Mouse (Mus musculus) kidney, embryonic 15.5 days (tissue): ENCODE data around the gene Snx29. TPM values are rescaled to one million over a fixed set of nuclear protein-coding genes. Genes with fewer than 3 reads are reported as not detected.

Experiments
- ATAC-seq: fragments of 200-750 bp; cut with Nextera tagmentation; replicated peaks from 2 replicates; pipeline ENCODE4 v1.8.0; 2017; ENCODE audit warnings: moderate TSS enrichment; ENCODE audit not compliant: low FRiP score
- H3K27ac ChIP-seq: fragments of 300-500 bp; sonication (generic); 2 replicates; pipeline ENCODE4 v1.5.1; 2015; ENCODE audit warnings: mild to moderate bottlenecking, inconsistent platforms
- H3K27me3 ChIP-seq: fragments of 300-500 bp; sonication (generic); 2 replicates; pipeline ENCODE4 v1.6.1; 2015; ENCODE audit warnings: inconsistent platforms
- H3K36me3 ChIP-seq: fragments of 300-500 bp; sonication (generic); 2 replicates; pipeline ENCODE4 v1.6.1; 2015; ENCODE audit warnings: inconsistent platforms
- H3K4me1 ChIP-seq: fragments of 300-500 bp; sonication (generic); 2 replicates; pipeline ENCODE4 v1.6.1; 2015; ENCODE audit warnings: inconsistent platforms
- H3K4me2 ChIP-seq: fragments of 300-500 bp; sonication (generic); 2 replicates; pipeline ENCODE4 v1.6.1; 2015; ENCODE audit warnings: moderate library complexity, mild to moderate bottlenecking, inconsistent platforms
- H3K4me3 ChIP-seq: fragments of 300-500 bp; sonication (generic); replicated peaks from 2 replicates; pipeline ENCODE4 v1.5.1; 2015; ENCODE audit warnings: mild to moderate bottlenecking, inconsistent platforms
- H3K9ac ChIP-seq: fragments of 300-500 bp; sonication (generic); 2 replicates; pipeline ENCODE4 v1.6.1; 2015; ENCODE audit warnings: mild to moderate bottlenecking, inconsistent platforms
- H3K9me3 ChIP-seq: fragments of 300-500 bp; sonication (generic); replicated peaks from 2 replicates; pipeline ENCODE4 v1.6.1; 2016; ENCODE audit warnings: inconsistent platforms
- WGBS: fragments of 180-500 bp; shearing (Covaris S2); methylation state at CpG from one replicate; pipeline ENCODE4 v1.1.7; 2015; ENCODE audit warnings: mixed read lengths; 5-methylcytosine and 5-hydroxymethylcytosine counted together
- polyA plus RNA-seq: library from polyadenylated mRNA; unstranded; fragments of >200 nt; fragmentation: Nextera tagmentation; extraction: Ambion mirVana; gene quantifications from 2 replicates; pipeline ENCODE4 v1.2.1, GENCODE M21; 2015

Gene Snx29
- polyA plus RNA-seq, 1 experiment from 2014 or later, result 19.8 TPM

DNA sequence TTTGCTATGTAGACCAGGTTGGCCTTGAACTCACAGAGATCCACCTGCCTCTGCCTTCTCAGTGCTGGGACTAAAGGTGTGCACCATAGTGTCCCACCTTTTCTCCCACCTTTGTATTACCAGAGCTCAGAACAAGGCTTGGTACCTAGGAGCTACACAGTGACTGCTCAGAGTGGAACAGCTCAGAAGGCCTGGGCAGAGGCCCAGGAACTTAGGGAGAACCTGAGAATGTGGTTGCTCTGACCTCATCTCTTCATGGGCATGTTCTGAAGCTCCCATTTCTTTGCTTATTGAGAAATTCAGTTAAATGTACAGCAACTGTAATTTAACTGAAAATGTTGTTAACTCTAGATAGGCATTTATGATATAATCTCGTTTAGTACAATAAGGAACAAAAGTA, 44.1 kb downstream of the Snx29 start:
- Histone ChIP-seq H3K27me3 (no peaks in the 10 kb centered on the region), H3K9ac (no peak overlapping the region), H3K36me3 (peaks cover 6% of the 10 kb centered on the region; the same call in 1 of the 2 replicates), H3K9me3 (no peaks in the 10 kb centered on the region), H3K27ac (peak overlapping the region; percentile 89; the same call in 1 of the 2 replicates), H3K4me1 (peaks cover 36% of the 10 kb centered on the region), H3K4me2 (no peak overlapping the region), H3K4me3 (no peak overlapping the region)
- no peak for ATAC-seq
- WGBS, result 55% methylated on average over 1 of the region's 1 CpGs

DNA sequence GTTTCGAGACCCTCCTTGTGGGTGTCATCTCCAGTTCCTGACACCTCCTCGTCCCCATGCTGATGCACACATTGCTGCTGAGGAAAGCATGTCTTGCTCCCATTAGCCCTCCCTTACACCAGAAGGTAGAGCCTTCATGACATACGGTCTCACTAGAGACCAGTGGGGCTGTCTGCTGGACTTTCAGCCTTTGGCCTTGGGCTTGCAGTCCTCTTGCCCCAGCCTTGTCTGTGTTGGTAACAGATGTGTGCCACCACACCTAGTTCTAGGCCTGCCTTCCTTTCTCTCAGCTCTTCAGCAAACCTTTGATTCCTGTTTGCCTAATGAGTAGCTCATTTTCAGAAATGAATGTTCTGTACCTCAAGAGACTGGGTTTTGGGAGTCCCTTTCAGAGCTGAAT, 45.7 kb downstream of the Snx29 start:
- Histone ChIP-seq H3K4me1 (peaks cover 36% of the 10 kb centered on the region), H3K9ac (no peak overlapping the region), H3K27ac (peak overlapping the region; percentile 18; the same call in 1 of the 2 replicates), H3K27me3 (no peaks in the 10 kb centered on the region), H3K36me3 (peaks cover 6% of the 10 kb centered on the region; the same call in 1 of the 2 replicates), H3K9me3 (no peaks in the 10 kb centered on the region), H3K4me3 (no peak overlapping the region), H3K4me2 (no peak overlapping the region)
- 86% methylated on average over 3 of the region's 3 CpGs for WGBS
- ATAC-seq, result no peak

GRCm38 (mm10) chr16:11369162-11369561, 46.5 kb downstream of the Snx29 start:
- H3K9ac ChIP-seq, result no peak overlapping the region

DNA sequence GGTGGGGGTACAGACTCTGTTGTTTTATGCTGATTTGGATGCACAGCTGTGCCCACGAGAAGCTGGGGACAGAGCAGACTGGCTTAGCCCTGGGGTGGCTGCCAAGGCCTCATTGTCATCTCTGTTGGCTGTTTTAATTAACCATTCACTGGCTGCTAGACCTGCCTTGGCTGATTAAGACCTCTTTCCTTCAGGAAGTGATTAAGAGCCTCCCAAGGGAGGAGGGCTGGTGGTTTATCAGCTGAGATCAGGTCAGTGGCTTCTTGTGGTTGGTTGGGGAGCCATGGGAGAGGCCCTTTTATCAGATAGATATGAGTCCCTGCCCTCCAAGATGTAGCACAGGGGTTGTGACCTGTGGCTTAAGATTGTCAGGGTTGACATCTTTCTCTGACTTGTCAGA, 46.9 kb downstream of the Snx29 start:
- Histone ChIP-seq H3K9ac (no peak overlapping the region), H3K4me2 (no peak overlapping the region), H3K36me3 (peaks cover 6% of the 10 kb centered on the region; the same call in 1 of the 2 replicates), H3K27ac (peak overlapping the region; percentile 74), H3K4me1 (peaks cover 36% of the 10 kb centered on the region), H3K9me3 (no peaks in the 10 kb centered on the region), H3K4me3 (no peak overlapping the region), H3K27me3 (no peaks in the 10 kb centered on the region)
- 10% methylated on average over 1 of the region's 1 CpGs for WGBS
- ATAC-seq, result peak; percentile 37; the same call in 1 of the 2 replicates

More at GRCm38 (mm10) chr16:11369162-11369561, 46.5 kb downstream of the Snx29 start:
- Histone ChIP-seq H3K4me3 (no peak overlapping the region), H3K4me1 (peaks cover 36% of the 10 kb centered on the region), H3K27ac (peak overlapping the region; percentile 74), H3K4me2 (no peak overlapping the region), H3K36me3 (peaks cover 6% of the 10 kb centered on the region; the same call in 1 of the 2 replicates), H3K9me3 (no peaks in the 10 kb centered on the region), H3K27me3 (no peaks in the 10 kb centered on the region)
- ATAC-seq, result no peak
- 38% methylated on average over 4 of the region's 4 CpGs for WGBS

DNA sequence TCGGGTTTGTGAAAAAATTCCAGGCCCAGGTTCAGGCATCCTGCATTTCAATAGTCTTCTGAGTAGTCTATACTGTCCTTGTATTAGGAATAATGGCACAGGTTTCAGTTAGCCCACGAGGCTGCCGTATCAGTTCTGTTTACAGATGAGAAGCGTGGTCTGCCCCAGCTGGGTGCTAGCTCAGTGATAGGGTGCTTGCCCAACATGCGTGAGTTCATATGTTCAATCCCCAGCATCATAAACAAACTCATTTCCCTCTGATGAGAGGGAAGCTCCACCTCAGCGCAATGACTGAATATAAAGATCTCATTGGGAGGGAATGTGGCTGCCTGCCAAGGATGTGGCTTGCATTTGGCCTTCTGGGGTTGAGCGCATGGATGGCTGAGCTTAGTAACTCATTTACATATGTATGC, 47.4 kb downstream of the Snx29 start:
- H3K4me3 ChIP-seq, result no peak overlapping the region
- whole genome bisulfite sequencing, result 72% methylated on average over 7 of the region's 7 CpGs
- no peak overlapping the region for H3K9ac ChIP-seq
- H3K9me3 ChIP-seq, result no peaks in the 10 kb centered on the region
- peaks cover 34% of the 10 kb centered on the region for H3K4me1 ChIP-seq
- ATAC-seq, result no peak
- peak overlapping the region; percentile 74 for H3K27ac ChIP-seq
- H3K36me3 ChIP-seq, result peaks cover 6% of the 10 kb centered on the region; the same call in 1 of the 2 replicates
- no peaks in the 10 kb centered on the region for H3K27me3 ChIP-seq
- no peak overlapping the region for H3K4me2 ChIP-seq

GRCm38 (mm10) chr16:11379264-11379663, 56.6 kb downstream of the Snx29 start:
- Histone ChIP-seq H3K4me1 (no peaks in the 10 kb centered on the region), H3K4me2 (no peak overlapping the region), H3K27ac (no peak overlapping the region), H3K27me3 (no peaks in the 10 kb centered on the region), H3K4me3 (no peak overlapping the region), H3K36me3 (no peaks in the 10 kb centered on the region), H3K9ac (no peak overlapping the region), H3K9me3 (no peaks in the 10 kb centered on the region)
- no peak for ATAC-seq
- WGBS, result 66% methylated on average over 3 of the region's 3 CpGs

DNA sequence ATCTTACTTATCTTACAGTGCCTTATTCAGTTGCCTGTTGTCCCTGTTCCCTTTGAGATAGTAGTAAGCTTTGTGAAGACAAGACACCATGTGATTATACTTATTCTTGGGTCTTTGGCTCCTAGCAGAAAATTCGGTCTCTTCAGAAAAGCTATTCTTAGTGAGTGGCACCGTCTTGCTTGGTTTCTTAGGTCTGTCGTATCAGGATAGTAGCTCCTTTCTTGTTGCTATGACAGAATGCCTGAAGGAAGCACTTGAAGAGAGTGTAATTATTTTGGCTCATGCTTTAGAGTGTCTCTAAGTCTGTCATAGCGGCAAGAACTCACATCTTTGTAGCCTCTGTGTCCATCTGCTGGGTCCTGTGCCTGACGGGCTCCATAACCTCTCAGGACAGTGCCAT, 57.3 kb downstream of the Snx29 start:
- no peaks in the 10 kb centered on the region for H3K27me3 ChIP-seq
- WGBS, result 92% methylated on average over 5 of the region's 5 CpGs
- H3K4me1 ChIP-seq, result no peaks in the 10 kb centered on the region
- H3K9me3 ChIP-seq, result no peaks in the 10 kb centered on the region
- no peak overlapping the region for H3K4me3 ChIP-seq
- H3K36me3 ChIP-seq, result no peaks in the 10 kb centered on the region
- no peak overlapping the region for H3K9ac ChIP-seq
- no peak overlapping the region for H3K4me2 ChIP-seq
- ATAC-seq, result no peak
- no peak overlapping the region for H3K27ac ChIP-seq

- H3K36me3 ChIP-seq, result no peaks in the 10 kb centered on the region
- 83% methylated on average over 8 of the region's 8 CpGs for WGBS
- ATAC-seq, result no peak
- H3K4me3 ChIP-seq, result no peak overlapping the region
- H3K27ac ChIP-seq, result no peak overlapping the region
- H3K4me1 ChIP-seq, result no peaks in the 10 kb centered on the region
- no peak overlapping the region for H3K9ac ChIP-seq
- no peaks in the 10 kb centered on the region for H3K27me3 ChIP-seq
- H3K4me2 ChIP-seq, result no peak overlapping the region
- no peaks in the 10 kb centered on the region for H3K9me3 ChIP-seq
Observed at GRCm38 (mm10) chr16:11380871-11381270, 58.2 kb downstream of the Snx29 start.

- ATAC-seq, result no peak
- Histone ChIP-seq H3K4me1 (no peaks in the 10 kb centered on the region), H3K4me2 (no peak overlapping the region), H3K9ac (no peak overlapping the region), H3K27me3 (no peaks in the 10 kb centered on the region), H3K9me3 (no peaks in the 10 kb centered on the region), H3K4me3 (no peak overlapping the region), H3K36me3 (no peaks in the 10 kb centered on the region), H3K27ac (no peak overlapping the region)
- 72% methylated on average over 5 of the region's 5 CpGs for WGBS
Observed at GRCm38 (mm10) chr16:11384361-11384760, 61.7 kb downstream of the Snx29 start.

GRCm38 (mm10) chr16:11385150-11385549, 62.4 kb downstream of the Snx29 start:
- Histone ChIP-seq H3K4me3 (no peak overlapping the region), H3K27me3 (no peaks in the 10 kb centered on the region), H3K9ac (no peak overlapping the region), H3K9me3 (no peaks in the 10 kb centered on the region), H3K4me1 (no peaks in the 10 kb centered on the region), H3K36me3 (0 out of 2 replicates have a peak, but pooled peaks cover 1% of the 10 kb centered on the region), H3K4me2 (no peak overlapping the region), H3K27ac (no peak overlapping the region; the same call in 1 of the 2 replicates)
- 73% methylated on average over 5 of the region's 5 CpGs for WGBS
- ATAC-seq, result no peak

- H3K9me3 ChIP-seq, result no peaks in the 10 kb centered on the region
- no peak overlapping the region for H3K4me3 ChIP-seq
- no peak overlapping the region; the same call in 1 of the 2 replicates for H3K27ac ChIP-seq
- H3K4me2 ChIP-seq, result no peak overlapping the region
- 0 out of 2 replicates have a peak, but pooled peaks cover 3% of the 10 kb centered on the region for H3K36me3 ChIP-seq
- no peak for ATAC-seq
- no peaks in the 10 kb centered on the region for H3K4me1 ChIP-seq
- no peaks in the 10 kb centered on the region for H3K27me3 ChIP-seq
- 86% methylated on average over 5 of the region's 5 CpGs for WGBS
- H3K9ac ChIP-seq, result no peak overlapping the region
Observed at GRCm38 (mm10) chr16:11385798-11386197, 63.1 kb downstream of the Snx29 start.

DNA sequence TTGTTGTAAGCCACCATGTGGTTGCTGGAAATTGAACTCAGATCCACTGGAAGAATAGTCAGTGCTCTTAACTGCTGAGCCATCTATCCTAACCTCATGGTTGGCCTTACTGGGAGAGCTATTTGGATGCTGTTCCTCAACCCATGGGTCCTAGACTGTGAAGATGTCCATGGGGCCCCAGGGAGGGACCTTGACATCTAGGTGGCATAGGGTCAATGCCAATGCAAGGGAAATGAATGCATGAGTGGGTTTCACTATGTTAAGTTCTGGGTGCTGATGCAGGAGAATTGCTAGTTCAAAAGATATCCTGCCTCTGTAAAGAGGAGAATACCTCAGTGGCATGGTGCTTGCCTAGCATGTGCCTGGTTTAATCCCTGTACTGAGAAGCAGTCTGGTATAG, 63.5 kb downstream of the Snx29 start:
- Histone ChIP-seq H3K27me3 (no peaks in the 10 kb centered on the region), H3K9me3 (no peaks in the 10 kb centered on the region), H3K4me1 (no peaks in the 10 kb centered on the region), H3K36me3 (0 out of 2 replicates have a peak, but pooled peaks cover 3% of the 10 kb centered on the region), H3K4me2 (no peak overlapping the region), H3K4me3 (no peak overlapping the region), H3K27ac (no peak overlapping the region), H3K9ac (no peak overlapping the region)
- ATAC-seq, result no peak

GRCm38 (mm10) chr16:11388085-11388484, 65.4 kb downstream of the Snx29 start:
- Histone ChIP-seq H3K4me1 (no peaks in the 10 kb centered on the region), H3K4me2 (no peak overlapping the region), H3K9me3 (no peaks in the 10 kb centered on the region), H3K36me3 (0 out of 2 replicates have a peak, but pooled peaks cover 3% of the 10 kb centered on the region), H3K9ac (no peak overlapping the region), H3K4me3 (no peak overlapping the region), H3K27ac (no peak overlapping the region), H3K27me3 (no peaks in the 10 kb centered on the region)
- 64% methylated on average over 2 of the region's 2 CpGs for WGBS
- ATAC-seq, result no peak
